Mouse (Mus musculus): ENCODE data around the gene Ptcra.

DNA sequence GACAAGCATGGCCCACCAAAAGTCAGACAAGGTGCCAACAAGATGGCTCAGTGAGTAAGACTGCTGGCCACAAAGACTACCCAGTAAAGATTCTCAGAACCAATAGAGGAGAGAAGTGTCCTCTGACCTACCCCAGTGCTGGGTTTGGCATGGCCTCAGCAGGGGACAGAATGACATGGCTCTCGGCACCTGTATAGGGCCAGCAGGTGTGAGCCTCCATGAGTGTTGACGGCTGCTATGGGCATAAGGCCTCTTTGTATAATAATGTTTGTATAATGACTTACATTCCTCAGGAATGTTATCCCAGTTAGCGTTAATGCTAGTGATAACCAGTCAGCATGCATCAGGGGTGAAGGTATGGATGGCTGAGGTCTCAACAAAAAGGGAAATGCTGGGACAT, 12.6 kb upstream of the Ptcra start:
- TF ChIP-seq POLR2A (IDR thresholded peaks at IDR 0.05; ENCODE audit: borderline replicate concordance, insufficient read depth, low read length) = no peak
- no peak for TF ChIP-seq CTCF (IDR thresholded peaks at IDR 0.05; ENCODE audit: borderline replicate concordance, insufficient read depth, low read depth, low read length)

All from cerebellum, adult 2 months (tissue).